Mouse (Mus musculus): ENCODE measurements around the gene Unc13b.

DNA sequence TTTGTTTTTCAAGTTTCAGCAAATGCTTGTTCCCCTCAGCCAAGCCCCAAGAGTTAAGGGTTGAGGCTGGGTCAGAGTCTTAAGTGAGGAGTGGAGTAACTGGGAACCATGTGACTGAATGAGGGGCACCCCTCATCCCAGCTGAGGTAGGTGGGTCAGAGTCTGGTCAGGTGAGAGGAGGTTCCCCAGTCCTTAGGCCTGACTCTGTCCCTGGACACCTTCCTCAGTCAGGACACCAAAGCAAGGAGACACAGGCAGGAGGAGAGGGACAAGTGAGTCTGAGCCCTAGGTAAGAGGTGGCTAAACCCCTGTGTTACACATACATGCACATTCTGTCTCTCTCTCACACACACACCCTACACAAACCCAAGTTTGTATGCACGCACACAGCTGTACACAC lies 26.3 kb upstream of the Unc13b start:
- TF ChIP-seq CTCF (IDR thresholded peaks at IDR 0.05), result no peak
- TF ChIP-seq EP300 (IDR thresholded peaks at IDR 0.05), result no peak

Measured in lung, postnatal 0 days (tissue).